Mouse (Mus musculus): ENCODE results near the gene Agap2. TPM values are rescaled to one million over a fixed set of nuclear protein-coding genes. Genes with fewer than 3 reads are reported as not detected.
"Not testable (repeated sequence)": the region's sequence is repeated elsewhere in the genome, so short reads cannot be mapped to it uniquely, and the experiment has no call there.

Gene Agap2
- polyA plus RNA-seq, 1 experiment from 2014 or later: 0.42 TPM

- H3K4me3 ChIP-seq (ENCODE audit: inconsistent target): peak overlapping the region; percentile 69
- H3K36me3 ChIP-seq (ENCODE audit: inconsistent target): peaks cover 34% of the 10 kb centered on the region
- WGBS (ENCODE audit: missing documents): 8% methylated on average over 37 of the region's 37 CpGs
- H3K27ac ChIP-seq: peak overlapping the region; percentile 87
- peaks cover 37% of the 10 kb centered on the region for H3K79me2 ChIP-seq (ENCODE audit: inconsistent target)
These were observed 10.9 kb upstream of the Agap2 start for GRCm38 (mm10) chr10:127063913-127064870.

- WGBS (ENCODE audit: missing documents): 89% methylated on average over 7 of the region's 9 CpGs
- H3K36me3 ChIP-seq (ENCODE audit: inconsistent target): peaks cover 34% of the 10 kb centered on the region
- no peak overlapping the region for H3K4me3 ChIP-seq (ENCODE audit: inconsistent target)
- peaks cover 46% of the 10 kb centered on the region for H3K79me2 ChIP-seq (ENCODE audit: inconsistent target)
- no peak overlapping the region for H3K27ac ChIP-seq
These were observed 9.1 kb upstream of the Agap2 start for GRCm38 (mm10) chr10:127065981-127066380.

GRCm38 (mm10) chr10:127066519-127067018 is 8.5 kb upstream of the Agap2 start:
- Histone ChIP-seq H3K27ac (no peak overlapping the region), H3K36me3 (ENCODE audit: inconsistent target) (peaks cover 34% of the 10 kb centered on the region), H3K79me2 (ENCODE audit: inconsistent target) (peaks cover 46% of the 10 kb centered on the region), H3K4me3 (ENCODE audit: inconsistent target) (no peak overlapping the region)
- WGBS (ENCODE audit: missing documents): 92% methylated on average over 14 of the region's 14 CpGs

- H3K79me2 ChIP-seq (ENCODE audit: inconsistent target): peaks cover 46% of the 10 kb centered on the region
- H3K36me3 ChIP-seq (ENCODE audit: inconsistent target): peaks cover 34% of the 10 kb centered on the region
- H3K27ac ChIP-seq: no peak overlapping the region
- no peak overlapping the region for H3K4me3 ChIP-seq (ENCODE audit: inconsistent target)
- 31% methylated on average over 9 of the region's 9 CpGs for WGBS (ENCODE audit: missing documents)
These were observed 6.6 kb upstream of the Agap2 start for GRCm38 (mm10) chr10:127068360-127069038.

- Histone ChIP-seq H3K36me3 (ENCODE audit: inconsistent target) (peaks cover 34% of the 10 kb centered on the region), H3K27ac (peak overlapping the region; percentile 82), H3K4me3 (ENCODE audit: inconsistent target) (peak overlapping the region; percentile 95), H3K79me2 (ENCODE audit: inconsistent target) (peaks cover 35% of the 10 kb centered on the region)
- WGBS (ENCODE audit: missing documents): 15% methylated on average over 30 of the region's 30 CpGs
These were observed 5.5 kb upstream of the Agap2 start for GRCm38 (mm10) chr10:127069281-127070189.

GRCm38 (mm10) chr10:127070190-127071121 is 4.6 kb upstream of the Agap2 start, which contains the start of gene Tspan31:
Gene Tspan31 (minus strand): TSS chr10:127070264.
- Histone ChIP-seq H3K27ac (peak within 1 kb of the TSS; percentile 82), H3K36me3 (ENCODE audit: inconsistent target) (peaks cover 27% of the 10 kb centered on the region), H3K4me3 (ENCODE audit: inconsistent target) (peak within 1 kb of the TSS; percentile 95), H3K79me2 (ENCODE audit: inconsistent target) (peaks cover 26% of the 10 kb centered on the region)
- 1% methylated on average over 36 of the region's 36 CpGs for WGBS (ENCODE audit: missing documents)

GRCm38 (mm10) chr10:127071203-127071602 is 3.9 kb upstream of the Agap2 start:
- H3K79me2 ChIP-seq (ENCODE audit: inconsistent target): peaks cover 19% of the 10 kb centered on the region
- 61% methylated on average over 9 of the region's 9 CpGs for WGBS (ENCODE audit: missing documents)
- no peak overlapping the region for H3K27ac ChIP-seq
- H3K36me3 ChIP-seq (ENCODE audit: inconsistent target): peaks cover 19% of the 10 kb centered on the region
- H3K4me3 ChIP-seq (ENCODE audit: inconsistent target): peak overlapping the region; percentile 95

- not testable (repeated sequence) for H3K27ac ChIP-seq; H3K4me3 ChIP-seq (ENCODE audit: inconsistent target); H3K36me3 ChIP-seq (ENCODE audit: inconsistent target)
- peaks cover 14% of the 10 kb centered on the region for H3K79me2 ChIP-seq (ENCODE audit: inconsistent target)
- 56% methylated on average over 1 of the region's 4 CpGs for WGBS (ENCODE audit: missing documents)
These were observed 2.8 kb upstream of the Agap2 start for GRCm38 (mm10) chr10:127072270-127072669.

GRCm38 (mm10) chr10:127072969-127073368 is 2.1 kb upstream of the Agap2 start:
- not testable (repeated sequence) for H3K36me3 ChIP-seq (ENCODE audit: inconsistent target); H3K27ac ChIP-seq; H3K4me3 ChIP-seq (ENCODE audit: inconsistent target)
- peaks cover 14% of the 10 kb centered on the region for H3K79me2 ChIP-seq (ENCODE audit: inconsistent target)
- WGBS (ENCODE audit: missing documents): no CpG with 5 or more reads among the region's 2 CpGs

- Histone ChIP-seq H3K27ac (no peak overlapping the region), H3K79me2 (ENCODE audit: inconsistent target) (peaks cover 11% of the 10 kb centered on the region), H3K36me3 (ENCODE audit: inconsistent target) (no peaks in the 10 kb centered on the region), H3K4me3 (ENCODE audit: inconsistent target) (no peak overlapping the region)
- WGBS (ENCODE audit: missing documents): 100% methylated on average over 1 of the region's 1 CpGs
These were observed 1.1 kb upstream of the Agap2 start for GRCm38 (mm10) chr10:127073981-127074380.

GRCm38 (mm10) chr10:127075651-127076050 is 567 bp downstream of the Agap2 start:
- no peak overlapping the region for H3K27ac ChIP-seq
- H3K79me2 ChIP-seq (ENCODE audit: inconsistent target): no peaks in the 10 kb centered on the region; the same call in 1 of the 2 replicates
- H3K36me3 ChIP-seq (ENCODE audit: inconsistent target): no peaks in the 10 kb centered on the region
- 3% methylated on average over 8 of the region's 8 CpGs for whole genome bisulfite sequencing (ENCODE audit: missing documents)
- H3K4me3 ChIP-seq (ENCODE audit: inconsistent target): peak overlapping the region; percentile 0; the same call in 1 of the 2 replicates

- Histone ChIP-seq H3K27ac (no peak overlapping the region), H3K4me3 (ENCODE audit: inconsistent target) (no peak overlapping the region)
- 13% methylated on average over 4 of the region's 4 CpGs for WGBS (ENCODE audit: missing documents)
These were observed 998 bp downstream of the Agap2 start for GRCm38 (mm10) chr10:127076082-127076481.

GRCm38 (mm10) chr10:127077515-127077914 is 2.4 kb downstream of the Agap2 start:
- Histone ChIP-seq H3K79me2 (ENCODE audit: inconsistent target) (no peaks in the 10 kb centered on the region; the same call in 1 of the 2 replicates), H3K4me3 (ENCODE audit: inconsistent target) (no peak overlapping the region), H3K36me3 (ENCODE audit: inconsistent target) (no peaks in the 10 kb centered on the region), H3K27ac (no peak overlapping the region)
- WGBS (ENCODE audit: missing documents): 82% methylated on average over 7 of the region's 10 CpGs

More at GRCm38 (mm10) chr10:127076082-127076481, 998 bp downstream of the Agap2 start:
- no peaks in the 10 kb centered on the region for H3K36me3 ChIP-seq (ENCODE audit: inconsistent target)
- no peaks in the 10 kb centered on the region; the same call in 1 of the 2 replicates for H3K79me2 ChIP-seq (ENCODE audit: inconsistent target)

Measured in macrophage (primary cell).